Mouse (Mus musculus): ENCODE data around the gene Itsn2. TPM values are rescaled to one million over a fixed set of nuclear protein-coding genes. Genes with fewer than 3 reads are reported as not detected.
A peak's percentile ranks its signal among the peaks of the same experiment; 100 is the strongest.

The Itsn2 gene
- polyA plus RNA-seq, 1 experiment from 2014 or later, result 30.4 TPM

DNA sequence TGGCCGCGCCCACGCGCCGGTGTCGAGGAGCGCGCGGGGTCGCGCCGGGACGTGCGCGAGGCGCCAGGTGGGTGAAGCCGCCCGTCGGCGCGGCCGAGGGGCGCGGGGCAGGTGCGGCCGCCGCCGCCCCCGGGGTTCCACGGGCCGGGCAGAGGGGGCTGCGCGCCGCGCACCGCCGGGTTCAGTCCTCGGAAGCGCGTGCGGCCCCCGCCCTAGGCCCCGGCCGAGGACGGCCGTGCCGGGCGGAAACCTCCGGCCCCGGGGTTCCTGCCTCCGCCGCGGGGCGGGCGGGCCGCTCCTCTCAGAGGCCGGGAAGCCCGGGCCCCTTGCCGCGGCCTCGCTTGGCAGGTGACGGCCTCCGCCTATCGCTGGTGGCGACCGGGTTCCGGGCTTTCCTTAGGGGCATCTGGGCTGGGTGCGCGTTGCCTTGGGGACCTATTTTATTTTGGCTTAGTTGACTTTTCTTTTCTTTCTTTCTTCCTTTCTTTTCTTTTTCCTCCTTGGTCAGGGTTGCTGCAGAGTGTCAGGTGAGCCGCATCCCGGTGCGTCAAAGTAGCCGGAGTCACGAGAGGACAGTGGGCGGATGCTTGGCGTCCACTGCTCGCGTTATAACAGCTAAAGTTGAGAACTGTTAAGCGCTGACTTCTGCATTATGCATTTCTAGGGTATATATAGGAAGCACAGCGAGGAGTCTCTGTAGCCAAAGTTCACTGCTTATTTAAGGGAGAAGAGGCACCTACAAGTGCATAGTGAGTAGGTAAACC is 910 bp downstream of the Itsn2 start:
- Histone ChIP-seq H3K27ac (ENCODE audit: low read length) (peak overlapping the region; percentile 91), H3K9ac (ENCODE audit: low read depth, low read length) (peak overlapping the region; percentile 94), H3K4me1 (ENCODE audit: control insufficient read depth, insufficient read depth, low read length) (peaks cover 8% of the 10 kb centered on the region), H3K27me3 (replicated peaks; ENCODE audit: control insufficient read depth, insufficient read depth, low read length) (no peaks in the 10 kb centered on the region), H3K4me2 (ENCODE audit: low read depth, low read length) (peak overlapping the region; percentile 73), H3K4me3 (ENCODE audit: low read length) (peak overlapping the region; percentile 84), H3K36me3 (ENCODE audit: control insufficient read depth, insufficient read depth, low read length) (no peaks in the 10 kb centered on the region), H3K9me3 (ENCODE audit: control insufficient read depth, low read length) (no peaks in the 10 kb centered on the region)
- under 1% methylated on average over 61 of the region's 80 CpGs for WGBS
- ATAC-seq, result peak; percentile 90

DNA sequence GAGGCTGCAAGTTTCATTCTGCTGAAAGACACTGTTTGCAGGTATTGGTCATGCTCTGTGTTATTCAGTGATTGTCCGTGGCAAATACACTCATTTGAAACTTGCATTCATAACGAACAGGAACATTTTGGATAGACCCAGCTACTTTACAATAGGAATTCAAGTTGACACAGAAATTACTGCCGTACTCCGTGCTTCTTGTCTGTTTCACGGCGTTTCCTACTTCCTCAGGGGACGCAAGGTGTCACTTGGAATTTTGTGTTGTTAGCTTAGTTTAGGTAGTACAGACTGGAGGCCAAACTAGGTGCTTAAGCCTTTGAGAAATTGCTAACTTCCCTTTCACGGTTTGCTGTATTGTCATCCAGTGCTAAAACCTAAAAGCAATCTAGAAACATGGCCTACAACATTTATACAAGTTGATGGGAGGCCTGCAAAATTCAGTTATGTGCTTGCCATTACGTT is 1.5 kb downstream of the Itsn2 start:
- H3K9me3 ChIP-seq (ENCODE audit: control insufficient read depth, low read length), result no peaks in the 10 kb centered on the region
- peak overlapping the region; percentile 73 for H3K4me2 ChIP-seq (ENCODE audit: low read depth, low read length)
- H3K27me3 ChIP-seq (replicated peaks; ENCODE audit: control insufficient read depth, insufficient read depth, low read length), result no peaks in the 10 kb centered on the region
- peaks cover 11% of the 10 kb centered on the region for H3K4me1 ChIP-seq (ENCODE audit: control insufficient read depth, insufficient read depth, low read length)
- no peak for ATAC-seq
- peak overlapping the region; percentile 94 for H3K9ac ChIP-seq (ENCODE audit: low read depth, low read length)
- 55% methylated on average over 9 of the region's 9 CpGs for WGBS
- H3K36me3 ChIP-seq (ENCODE audit: control insufficient read depth, insufficient read depth, low read length), result no peaks in the 10 kb centered on the region
- peak overlapping the region; percentile 91 for H3K27ac ChIP-seq (ENCODE audit: low read length)
- H3K4me3 ChIP-seq (ENCODE audit: low read length), result peak overlapping the region; percentile 84

DNA sequence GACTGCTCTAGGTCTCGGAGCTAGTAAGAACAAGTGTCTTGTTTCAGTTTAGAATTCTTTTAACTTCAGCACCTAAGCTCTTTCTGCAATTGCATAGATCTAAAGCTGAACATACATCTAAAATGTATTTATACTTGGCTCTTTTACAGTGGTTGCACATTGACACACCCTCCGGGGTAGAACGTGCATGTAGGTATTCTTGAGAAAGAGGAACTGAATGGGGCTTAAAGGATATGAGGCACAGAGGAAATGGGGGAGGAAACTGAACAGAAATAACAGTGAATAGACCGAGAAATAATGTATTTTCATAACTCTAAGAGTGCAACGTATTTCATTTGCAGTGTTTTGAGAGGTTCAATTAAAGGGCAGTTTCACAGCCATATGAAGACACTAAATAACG is 2.6 kb downstream of the Itsn2 start:
- Histone ChIP-seq H3K4me3 (ENCODE audit: low read length) (no peak overlapping the region), H3K4me2 (ENCODE audit: low read depth, low read length) (no peak overlapping the region), H3K27ac (ENCODE audit: low read length) (no peak overlapping the region), H3K27me3 (replicated peaks; ENCODE audit: control insufficient read depth, insufficient read depth, low read length) (no peaks in the 10 kb centered on the region), H3K9ac (ENCODE audit: low read depth, low read length) (no peak overlapping the region), H3K9me3 (ENCODE audit: control insufficient read depth, low read length) (no peaks in the 10 kb centered on the region), H3K36me3 (ENCODE audit: control insufficient read depth, insufficient read depth, low read length) (no peaks in the 10 kb centered on the region), H3K4me1 (ENCODE audit: control insufficient read depth, insufficient read depth, low read length) (peaks cover 13% of the 10 kb centered on the region)
- ATAC-seq, result no peak
- WGBS, result 54% methylated on average over 6 of the region's 6 CpGs

DNA sequence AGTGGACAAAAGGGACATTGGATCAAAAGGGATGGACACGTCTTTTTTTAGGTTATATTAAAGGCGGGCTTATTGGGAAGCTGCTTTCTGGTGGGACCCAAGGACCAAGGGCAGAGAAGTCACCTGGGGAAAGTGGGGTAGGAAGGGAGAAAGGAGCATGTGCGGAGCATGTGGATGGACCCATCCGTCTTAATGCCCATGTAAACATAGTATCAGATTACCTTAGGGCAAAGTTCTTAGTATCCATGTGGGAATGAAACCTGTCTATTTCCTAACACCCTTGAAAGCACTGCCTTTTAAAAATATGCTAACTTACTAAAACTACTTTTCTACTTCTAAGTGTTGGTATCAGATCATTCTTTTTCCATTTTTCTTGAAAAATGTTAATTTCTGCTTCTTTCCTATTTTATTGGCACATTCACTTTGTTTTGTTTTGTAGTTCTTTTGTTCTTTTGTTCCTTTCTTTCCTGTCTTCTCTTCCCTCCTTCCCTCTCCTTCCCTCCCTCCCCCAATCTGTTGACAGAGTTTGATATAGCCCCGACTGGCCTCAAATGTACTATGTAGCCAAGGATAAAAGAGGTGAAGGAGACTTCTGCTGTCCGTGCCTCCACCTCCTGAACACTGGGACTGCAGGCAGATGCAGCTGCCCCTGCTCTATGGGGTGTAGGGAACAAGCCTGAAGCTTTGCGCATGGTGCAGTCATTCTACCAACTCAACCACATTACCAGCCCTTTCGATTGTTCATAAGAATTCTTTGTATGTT is 6.4 kb downstream of the Itsn2 start:
- Histone ChIP-seq H3K27me3 (replicated peaks; ENCODE audit: control insufficient read depth, insufficient read depth, low read length) (no peaks in the 10 kb centered on the region), H3K36me3 (ENCODE audit: control insufficient read depth, insufficient read depth, low read length) (no peaks in the 10 kb centered on the region), H3K4me2 (ENCODE audit: low read depth, low read length) (0 out of 2 replicates have a peak overlapping the region, but pooled peaks have one; percentile 20), H3K27ac (ENCODE audit: low read length) (no peak overlapping the region), H3K9ac (ENCODE audit: low read depth, low read length) (no peak overlapping the region), H3K4me1 (ENCODE audit: control insufficient read depth, insufficient read depth, low read length) (peaks cover 13% of the 10 kb centered on the region), H3K4me3 (ENCODE audit: low read length) (no peak overlapping the region), H3K9me3 (ENCODE audit: control insufficient read depth, low read length) (no peaks in the 10 kb centered on the region)
- WGBS, result 51% methylated on average over 8 of the region's 8 CpGs
- peak; percentile 91 for ATAC-seq

DNA sequence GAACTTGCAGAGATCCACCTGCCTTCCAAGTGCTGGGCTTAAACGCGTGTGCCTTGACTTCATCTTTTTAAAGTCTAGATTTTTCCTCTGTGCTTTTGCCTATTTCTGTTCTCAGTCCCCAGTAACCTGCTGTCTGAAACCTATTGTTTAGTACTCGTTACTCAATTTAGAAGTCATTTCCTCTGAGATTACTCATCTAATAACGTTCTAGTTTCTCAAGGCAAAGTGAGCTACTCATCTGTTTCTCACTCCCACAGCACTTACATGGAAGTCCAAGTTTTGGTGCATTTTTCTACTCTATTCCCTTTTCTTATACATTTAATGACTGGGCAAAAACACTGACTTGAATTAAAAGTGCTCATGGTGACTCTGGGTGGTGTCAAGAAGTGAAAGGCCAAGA is 7.3 kb downstream of the Itsn2 start:
- WGBS, result 71% methylated on average over 4 of the region's 4 CpGs
- Histone ChIP-seq H3K27ac (ENCODE audit: low read length) (no peak overlapping the region), H3K4me1 (ENCODE audit: control insufficient read depth, insufficient read depth, low read length) (peaks cover 9% of the 10 kb centered on the region), H3K9me3 (ENCODE audit: control insufficient read depth, low read length) (no peaks in the 10 kb centered on the region), H3K9ac (ENCODE audit: low read depth, low read length) (no peak overlapping the region), H3K36me3 (ENCODE audit: control insufficient read depth, insufficient read depth, low read length) (no peaks in the 10 kb centered on the region), H3K27me3 (replicated peaks; ENCODE audit: control insufficient read depth, insufficient read depth, low read length) (no peaks in the 10 kb centered on the region), H3K4me2 (ENCODE audit: low read depth, low read length) (no peak overlapping the region), H3K4me3 (ENCODE audit: low read length) (no peak overlapping the region)
- no peak for ATAC-seq

DNA sequence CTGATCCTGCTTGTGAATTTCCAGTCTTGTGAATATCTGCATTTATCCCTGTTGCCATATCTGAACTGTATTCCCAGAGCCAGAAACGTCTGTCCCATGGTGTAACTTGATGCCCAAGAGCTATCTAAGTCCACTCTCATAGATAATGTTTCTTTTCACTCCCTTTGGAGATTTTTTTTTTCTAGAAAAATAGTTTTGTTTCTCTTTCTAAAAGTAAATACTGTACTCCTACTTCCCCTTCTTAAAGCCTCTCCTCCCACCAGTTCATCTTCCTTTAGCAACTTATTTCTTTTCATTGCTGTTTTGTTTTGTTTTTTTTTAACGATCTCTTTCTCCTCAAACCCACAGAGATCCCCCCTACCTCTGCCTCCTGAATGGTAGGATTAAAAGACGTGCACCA is 14.2 kb downstream of the Itsn2 start:
- H3K9ac ChIP-seq (ENCODE audit: low read depth, low read length), result no peak overlapping the region
- no peaks in the 10 kb centered on the region for H3K9me3 ChIP-seq (ENCODE audit: control insufficient read depth, low read length)
- no peak overlapping the region for H3K27ac ChIP-seq (ENCODE audit: low read length)
- ATAC-seq, result no peak
- H3K27me3 ChIP-seq (replicated peaks; ENCODE audit: control insufficient read depth, insufficient read depth, low read length), result no peaks in the 10 kb centered on the region
- no peak overlapping the region for H3K4me2 ChIP-seq (ENCODE audit: low read depth, low read length)
- WGBS, result 48% methylated on average over 3 of the region's 3 CpGs
- H3K4me3 ChIP-seq (ENCODE audit: low read length), result no peak overlapping the region
- H3K4me1 ChIP-seq (ENCODE audit: control insufficient read depth, insufficient read depth, low read length), result peaks cover 3% of the 10 kb centered on the region; the same call in 1 of the 2 replicates
- no peaks in the 10 kb centered on the region for H3K36me3 ChIP-seq (ENCODE audit: control insufficient read depth, insufficient read depth, low read length)

- H3K27ac ChIP-seq (ENCODE audit: low read length), result no peak overlapping the region
- no peaks in the 10 kb centered on the region for H3K9me3 ChIP-seq (ENCODE audit: control insufficient read depth, low read length)
- H3K4me2 ChIP-seq (ENCODE audit: low read depth, low read length), result no peak overlapping the region
- no peak overlapping the region for H3K9ac ChIP-seq (ENCODE audit: low read depth, low read length)
- no peaks in the 10 kb centered on the region for H3K27me3 ChIP-seq (replicated peaks; ENCODE audit: control insufficient read depth, insufficient read depth, low read length)
- H3K4me3 ChIP-seq (ENCODE audit: low read length), result no peak overlapping the region
- no peaks in the 10 kb centered on the region for H3K36me3 ChIP-seq (ENCODE audit: control insufficient read depth, insufficient read depth, low read length)
- no peak for ATAC-seq
- no peaks in the 10 kb centered on the region for H3K4me1 ChIP-seq (ENCODE audit: control insufficient read depth, insufficient read depth, low read length)
- 67% methylated on average over 2 of the region's 2 CpGs for WGBS
These were observed 22.3 kb downstream of the Itsn2 start for GRCm38 (mm10) chr12:4614722-4615121.

GRCm38 (mm10) chr12:4624201-4624600 is 31.8 kb downstream of the Itsn2 start:
- WGBS, result 68% methylated on average over 1 of the region's 1 CpGs
- H3K9ac ChIP-seq (ENCODE audit: low read depth, low read length), result no peak overlapping the region
- no peak overlapping the region for H3K4me2 ChIP-seq (ENCODE audit: low read depth, low read length)
- no peak for ATAC-seq
- H3K27ac ChIP-seq (ENCODE audit: low read length), result no peak overlapping the region
- H3K9me3 ChIP-seq (ENCODE audit: control insufficient read depth, low read length), result no peaks in the 10 kb centered on the region
- H3K4me1 ChIP-seq (ENCODE audit: control insufficient read depth, insufficient read depth, low read length), result no peaks in the 10 kb centered on the region
- no peak overlapping the region for H3K4me3 ChIP-seq (ENCODE audit: low read length)
- no peaks in the 10 kb centered on the region for H3K27me3 ChIP-seq (replicated peaks; ENCODE audit: control insufficient read depth, insufficient read depth, low read length)
- no peaks in the 10 kb centered on the region for H3K36me3 ChIP-seq (ENCODE audit: control insufficient read depth, insufficient read depth, low read length)

GRCm38 (mm10) chr12:4632957-4633356 is 40.5 kb downstream of the Itsn2 start:
- Histone ChIP-seq H3K9me3 (ENCODE audit: control insufficient read depth, low read length) (no peaks in the 10 kb centered on the region), H3K4me2 (ENCODE audit: low read depth, low read length) (no peak overlapping the region), H3K36me3 (ENCODE audit: control insufficient read depth, insufficient read depth, low read length) (0 out of 2 replicates have a peak, but pooled peaks cover 7% of the 10 kb centered on the region), H3K27ac (ENCODE audit: low read length) (no peak overlapping the region), H3K9ac (ENCODE audit: low read depth, low read length) (no peak overlapping the region), H3K4me3 (ENCODE audit: low read length) (no peak overlapping the region), H3K27me3 (replicated peaks; ENCODE audit: control insufficient read depth, insufficient read depth, low read length) (no peaks in the 10 kb centered on the region), H3K4me1 (ENCODE audit: control insufficient read depth, insufficient read depth, low read length) (0 out of 2 replicates have a peak, but pooled peaks cover 2% of the 10 kb centered on the region)
- WGBS, result 63% methylated on average over 8 of the region's 8 CpGs
- ATAC-seq, result peak; percentile 77
